Mouse (Mus musculus) thymus, adult 2 months (tissue): ENCODE data around the gene Grip1. TPM values are rescaled to one million over a fixed set of nuclear protein-coding genes. Genes with fewer than 3 reads are reported as not detected.

ENCODE experiments used
- DNase-seq: peaks from one replicate; pipeline ENCODE4 v3.0.0; 2021
- H3K27ac ChIP-seq: fragments of 200-500 bp; 2 replicates; pipeline ENCODE4 v1.5.1; 2012; ENCODE audit warnings: low read length, control low read depth; ENCODE audit not compliant: control insufficient read depth, insufficient read depth
- H3K27me3 ChIP-seq: fragments of 200-500 bp; 2 replicates; pipeline ENCODE4 v1.6.1; 2012; ENCODE audit warnings: mild to moderate bottlenecking, low read length, moderate library complexity, mixed read lengths; ENCODE audit not compliant: control insufficient read depth, insufficient read depth
- H3K36me3 ChIP-seq: fragments of 200-500 bp; 2 replicates; pipeline ENCODE4 v1.6.1; 2012; ENCODE audit warnings: mild to moderate bottlenecking, low read length, moderate library complexity; ENCODE audit not compliant: control insufficient read depth, insufficient read depth
- H3K4me1 ChIP-seq: fragments of 200-500 bp; replicated peaks from 2 replicates; pipeline ENCODE4 v1.6.1; 2012; ENCODE audit warnings: low read length; ENCODE audit not compliant: control insufficient read depth, insufficient read depth
- H3K4me3 ChIP-seq: fragments of 200-500 bp; 2 replicates; pipeline ENCODE4 v1.5.1; 2012; ENCODE audit warnings: mild to moderate bottlenecking, low read length, control low read depth, moderate library complexity; ENCODE audit not compliant: control insufficient read depth, insufficient read depth
- CTCF ChIP-seq: fragments of 200-500 bp; IDR thresholded peaks from 2 replicates; pipeline ENCODE4 v1.5.1; 2012; ENCODE audit warnings: mild to moderate bottlenecking, control low read depth, low read length, moderate library complexity, borderline replicate concordance; ENCODE audit not compliant: control insufficient read depth, poor library complexity, insufficient read depth; ENCODE audit errors: extremely low read depth
- POLR2A ChIP-seq: fragments of 200-500 bp; IDR thresholded peaks from 2 replicates; pipeline ENCODE4 v1.6.1; 2012; ENCODE audit warnings: mild to moderate bottlenecking, low read length, control low read depth, moderate library complexity; ENCODE audit not compliant: control insufficient read depth, poor library complexity, insufficient read depth; ENCODE audit errors: extremely low read depth
- WGBS: fragments of 180-500 bp; shearing (Covaris S2); methylation state at CpG from one replicate; pipeline ENCODE4 v1.1.7; 2018; 5-methylcytosine and 5-hydroxymethylcytosine counted together
- polyA plus RNA-seq: library from polyadenylated mRNA; depleted of rRNA; stranded (reverse); fragments of >200 nt; gene quantifications from 2 replicates; pipeline ENCODE4 v1.2.3, GENCODE M21; 2012

Grip1 gene
- polyA plus RNA-seq, 1 experiment: 0.47 TPM

GRCm38 (mm10) chr10:119725363-119725762 lies 271.7 kb downstream of the Grip1 start:
- no peaks in the 10 kb centered on the region for H3K27me3 ChIP-seq
- H3K36me3 ChIP-seq: no peaks in the 10 kb centered on the region
- H3K4me1 ChIP-seq: no peaks in the 10 kb centered on the region
- H3K27ac ChIP-seq: no peak overlapping the region
- H3K4me3 ChIP-seq: no peak overlapping the region
- 79% methylated on average over 5 of the region's 5 CpGs for WGBS
- DNase-seq: no peak
- TF ChIP-seq POLR2A (no peak), CTCF (no peak)

GRCm38 (mm10) chr10:119725966-119726365 lies 272.3 kb downstream of the Grip1 start:
- TF ChIP-seq CTCF: no peak
- TF ChIP-seq POLR2A: no peak
- H3K4me1 ChIP-seq: no peaks in the 10 kb centered on the region
- WGBS: 89% methylated on average over 7 of the region's 7 CpGs
- DNase-seq: no peak
- no peak overlapping the region for H3K4me3 ChIP-seq
- H3K36me3 ChIP-seq: no peaks in the 10 kb centered on the region
- H3K27me3 ChIP-seq: no peaks in the 10 kb centered on the region
- H3K27ac ChIP-seq: no peak overlapping the region

GRCm38 (mm10) chr10:119726921-119727320 lies 273.3 kb downstream of the Grip1 start:
- no peaks in the 10 kb centered on the region for H3K36me3 ChIP-seq

GRCm38 (mm10) chr10:119730206-119730605 lies 276.6 kb downstream of the Grip1 start:
- Histone ChIP-seq H3K27me3 (no peaks in the 10 kb centered on the region), H3K4me1 (no peaks in the 10 kb centered on the region), H3K4me3 (no peak overlapping the region), H3K36me3 (no peaks in the 10 kb centered on the region), H3K27ac (no peak overlapping the region)
- 85% methylated on average over 5 of the region's 5 CpGs for WGBS
- TF ChIP-seq POLR2A: no peak
- TF ChIP-seq CTCF: no peak
- DNase-seq: no peak

More at GRCm38 (mm10) chr10:119726921-119727320, 273.3 kb downstream of the Grip1 start:
- H3K27me3 ChIP-seq: no peaks in the 10 kb centered on the region
- H3K4me3 ChIP-seq: no peak overlapping the region
- H3K27ac ChIP-seq: no peak overlapping the region
- DNase-seq: no peak
- no peak for TF ChIP-seq POLR2A
- WGBS: 76% methylated on average over 6 of the region's 6 CpGs
- no peaks in the 10 kb centered on the region for H3K4me1 ChIP-seq

- no peak for TF ChIP-seq CTCF
- TF ChIP-seq POLR2A: no peak
- WGBS: 91% methylated on average over 19 of the region's 19 CpGs
Measured at GRCm38 (mm10) chr10:119735011-119735992, 281.7 kb downstream of the Grip1 start.

GRCm38 (mm10) chr10:119739466-119739865 lies 285.8 kb downstream of the Grip1 start:
- DNase-seq: no peak
- 90% methylated on average over 7 of the region's 7 CpGs for WGBS
- Histone ChIP-seq H3K4me1 (no peaks in the 10 kb centered on the region), H3K27ac (no peak overlapping the region), H3K4me3 (no peak overlapping the region), H3K27me3 (no peaks in the 10 kb centered on the region), H3K36me3 (no peaks in the 10 kb centered on the region)
- no peak for TF ChIP-seq CTCF
- no peak for TF ChIP-seq POLR2A

More at GRCm38 (mm10) chr10:119735011-119735992, 281.7 kb downstream of the Grip1 start:
- Histone ChIP-seq H3K4me1 (no peaks in the 10 kb centered on the region), H3K4me3 (no peak overlapping the region), H3K27ac (no peak overlapping the region), H3K27me3 (no peaks in the 10 kb centered on the region), H3K36me3 (no peaks in the 10 kb centered on the region)
- no peak for DNase-seq
